Mouse (Mus musculus) myocyte (in vitro differentiated cells): ENCODE results near the gene Mcub.

Experiments used
- CEBPB ChIP-seq: IDR thresholded peaks from 2 replicates; pipeline ENCODE4 v1.6.1; 2011; ENCODE audit warnings: mild to moderate bottlenecking, moderate library complexity; ENCODE audit not compliant: poor library complexity, insufficient read depth, severe bottlenecking
- E2F4 ChIP-seq: IDR thresholded peaks from one replicate; pipeline ENCODE4 v1.6.1; 2011; ENCODE audit warnings: mild to moderate bottlenecking, control low read depth, moderate library complexity; ENCODE audit not compliant: insufficient read depth
- MAX ChIP-seq: IDR thresholded peaks from one replicate; pipeline ENCODE4 v1.6.1; 2011; ENCODE audit warnings: low read depth, mild to moderate bottlenecking, control low read depth
- MYOD1 ChIP-seq, 3 experiments: IDR thresholded peaks; one replicate each; pipeline ENCODE4 v1.6.1; 2011; ENCODE audit warnings: control low read depth in 2 of 3, low read depth in 2 of 3, mild to moderate bottlenecking in 2 of 3, moderate library complexity in 1 of 3; ENCODE audit not compliant: insufficient read length in 2 of 3, control insufficient read depth in 1 of 3
- MYOG ChIP-seq, 3 experiments: IDR thresholded peaks; one replicate each; pipeline ENCODE4 v1.6.1; 2011; ENCODE audit warnings: control low read depth in 2 of 3, low read depth in 2 of 3, mild to moderate bottlenecking in 2 of 3; ENCODE audit not compliant: insufficient read length in 2 of 3, control insufficient read depth in 1 of 3, insufficient read depth in 1 of 3
- POLR2A ChIP-seq: IDR thresholded peaks from one replicate; pipeline ENCODE4 v1.6.1; 2011; ENCODE audit warnings: low read depth, mild to moderate bottlenecking, control low read depth, moderate library complexity; ENCODE audit not compliant: insufficient read length
- POLR2AphosphoS2 ChIP-seq: IDR thresholded peaks from one replicate; pipeline ENCODE4 v1.6.1; 2011; ENCODE audit warnings: low read depth, control low read depth; ENCODE audit not compliant: insufficient read length
- REST ChIP-seq: IDR thresholded peaks from one replicate; pipeline ENCODE4 v1.6.1; 2011; ENCODE audit warnings: mild to moderate bottlenecking, control low read depth, moderate library complexity; ENCODE audit not compliant: insufficient read depth, insufficient read length
- TCF12 ChIP-seq: IDR thresholded peaks from one replicate; pipeline ENCODE4 v1.6.1; 2011; ENCODE audit warnings: mild to moderate bottlenecking, control low read depth; ENCODE audit not compliant: poor library complexity, insufficient read depth, severe bottlenecking
- USF1 ChIP-seq: IDR thresholded peaks from one replicate; pipeline ENCODE4 v1.6.1; 2011; ENCODE audit warnings: low read depth, mild to moderate bottlenecking, control low read depth, moderate library complexity

GRCm38 (mm10) chr3:129962533-129962932 is 7.5 kb downstream of the Mcub start:
- TF ChIP-seq TCF12 (no peak), USF1 (no peak), MYOD1 (IDR thresholded peaks at IDR 0.05; ENCODE audit: control insufficient read depth in 1 of 3, insufficient read length in 2 of 3, low read depth in 2 of 3) (no peak), MAX (no peak), POLR2A (no peak), POLR2AphosphoS2 (no peak), MYOG (IDR thresholded peaks at IDR 0.05; ENCODE audit: control insufficient read depth in 1 of 3, insufficient read depth in 1 of 3, insufficient read length in 2 of 3, low read depth in 2 of 3) (no peak), E2F4 (no peak), CEBPB (no peak), REST (no peak)
